Mouse (Mus musculus) urinary bladder, postnatal 25 days (tissue): ENCODE results near the gene D230025D16Rik.
"Not testable (repeated sequence)": the region's sequence is repeated elsewhere in the genome, so short reads cannot be mapped to it uniquely, and the experiment has no call there.

Experiments used
- DNase-seq: peaks from one replicate; pipeline ENCODE4 v3.0.0; 2022; ENCODE audit warnings: low spot score

D230025D16Rik gene

DNA sequence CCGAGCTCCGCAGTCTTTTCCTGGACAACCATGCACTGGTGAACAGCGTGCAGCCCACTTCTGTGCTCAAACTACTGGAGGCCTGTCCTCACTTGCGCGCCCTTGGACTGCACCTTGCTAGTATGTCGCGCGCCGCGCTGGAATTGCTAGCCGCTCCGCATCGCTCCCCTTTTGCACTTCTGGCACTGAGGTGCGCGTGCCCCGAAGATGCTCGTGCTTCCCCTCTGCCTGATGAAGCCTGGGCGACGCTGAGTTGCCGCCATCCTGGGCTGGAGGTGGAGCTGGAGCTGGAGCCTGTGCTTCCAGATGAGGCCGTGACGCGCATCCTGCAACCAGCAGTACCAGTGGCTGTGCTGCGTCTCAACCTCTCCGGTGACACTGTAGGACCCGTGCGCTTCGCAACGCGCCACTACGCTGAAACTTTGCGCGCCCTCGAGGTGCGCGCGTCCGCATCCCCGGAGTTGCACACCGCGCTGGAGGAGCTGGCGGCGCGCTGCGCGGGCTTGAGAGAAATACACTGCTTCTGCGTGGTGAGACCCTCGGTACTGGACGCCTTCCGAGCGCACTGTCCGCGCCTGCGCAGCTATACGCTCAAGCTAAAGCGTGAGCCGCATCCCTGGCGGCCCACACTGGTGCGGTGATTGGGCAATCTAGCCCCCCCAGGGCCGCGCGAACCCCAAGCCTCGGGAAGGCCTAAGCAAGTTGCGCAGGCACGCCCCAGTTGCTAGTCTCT lies 43.6 kb downstream of the D230025D16Rik start:
- no peak for DNase-seq

DNA sequence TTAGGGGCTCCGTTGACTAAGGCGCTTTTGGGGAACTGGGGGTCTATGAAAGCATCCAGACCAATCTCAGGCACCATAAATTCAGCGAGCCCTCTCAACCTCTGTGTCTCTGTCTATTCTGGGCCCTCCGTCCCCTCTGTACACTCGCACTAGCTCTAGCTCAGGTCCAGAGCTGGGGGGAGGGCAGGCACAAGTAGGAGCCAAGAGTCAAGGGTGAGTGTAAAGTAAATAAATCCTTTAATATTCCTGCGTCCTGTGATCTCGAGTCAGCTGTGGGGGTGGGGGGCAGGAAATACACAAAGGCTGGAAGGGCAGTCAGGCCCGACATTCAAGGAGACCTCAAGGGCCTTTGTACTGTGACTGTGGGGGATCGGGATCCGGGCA lies 44.1 kb downstream of the D230025D16Rik start:
- DNase-seq = no peak

DNA sequence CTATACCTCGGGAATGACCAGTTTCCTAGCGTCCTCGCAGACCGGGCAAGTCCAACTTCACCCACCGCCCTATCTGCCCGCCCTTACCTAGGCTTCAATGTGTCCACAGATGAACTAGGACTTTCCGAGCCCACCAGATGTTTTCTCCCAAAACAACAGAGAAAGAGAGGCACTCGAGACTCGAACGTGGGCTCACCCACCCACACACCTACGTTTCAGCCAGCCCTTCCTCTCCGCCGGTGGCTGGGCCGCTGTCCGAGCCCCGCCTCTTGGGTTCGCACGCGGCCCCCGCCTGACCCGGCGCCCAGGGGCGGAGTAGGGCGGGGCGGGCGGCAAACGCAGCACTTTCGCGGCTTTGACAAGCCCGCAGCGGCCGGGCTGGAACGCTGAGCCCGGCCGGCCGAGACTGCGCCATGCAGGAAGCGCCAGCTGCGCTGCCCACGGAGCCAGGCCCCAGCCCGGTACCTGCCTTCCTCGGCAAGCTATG lies 44.6 kb downstream of the D230025D16Rik start, which contains the start of gene Hsf4:
Gene Hsf4 (plus strand): TSS at position 341 of the 487 bp plus-strand sequence.
- DNase-seq = peak; percentile 61

DNA sequence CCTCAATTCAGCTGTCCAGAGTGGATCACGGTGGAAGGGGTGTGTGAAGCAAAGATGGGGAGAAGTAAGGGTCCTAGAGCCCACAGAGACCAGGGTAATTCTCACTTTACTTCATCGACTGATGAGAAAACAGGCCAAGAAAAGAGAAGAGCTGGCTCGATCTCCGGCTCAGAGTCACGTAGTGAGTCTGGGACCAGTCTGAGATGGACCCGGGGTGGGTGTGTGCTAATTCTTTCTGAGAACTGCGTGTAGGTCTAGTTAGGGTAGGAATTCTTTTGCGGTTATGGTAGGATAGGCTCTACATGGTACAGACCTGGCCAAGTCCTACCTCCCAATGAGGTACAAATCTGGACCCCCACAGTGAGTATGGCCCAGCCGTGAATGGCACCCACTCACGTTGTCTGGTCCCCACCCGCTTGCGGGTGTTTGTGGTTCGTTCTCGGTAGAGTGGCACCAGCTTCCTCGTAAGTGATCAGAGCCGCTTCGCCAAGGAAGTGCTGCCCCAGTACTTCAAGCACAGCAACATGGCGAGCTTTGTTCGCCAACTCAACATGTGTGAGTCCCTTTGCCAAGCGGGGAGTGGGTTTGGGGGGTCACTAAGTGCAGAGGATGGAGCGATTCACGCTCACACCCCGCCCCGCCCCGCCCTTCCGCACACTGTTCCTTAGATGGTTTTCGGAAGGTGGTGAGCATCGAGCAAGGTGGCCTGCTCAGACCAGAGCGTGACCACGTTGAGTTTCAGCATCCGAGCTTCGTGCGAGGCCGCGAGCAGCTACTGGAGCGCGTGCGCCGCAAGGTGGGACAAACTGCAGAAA lies 45.4 kb downstream of the D230025D16Rik start:
- DNase-seq = no peak

DNA sequence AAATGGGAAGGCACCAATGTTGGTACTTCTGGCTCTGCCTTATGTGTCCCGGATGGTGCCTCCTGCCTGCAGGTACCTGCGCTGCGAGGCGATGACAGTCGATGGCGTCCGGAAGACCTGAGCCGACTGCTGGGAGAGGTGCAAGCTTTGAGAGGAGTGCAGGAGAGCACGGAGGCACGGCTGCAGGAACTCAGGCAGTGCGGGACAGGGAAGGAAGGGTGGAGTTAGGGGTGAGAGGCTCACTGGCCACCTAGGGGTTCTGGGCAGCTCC lies 45.9 kb downstream of the D230025D16Rik start:
- no peak for DNase-seq

DNA sequence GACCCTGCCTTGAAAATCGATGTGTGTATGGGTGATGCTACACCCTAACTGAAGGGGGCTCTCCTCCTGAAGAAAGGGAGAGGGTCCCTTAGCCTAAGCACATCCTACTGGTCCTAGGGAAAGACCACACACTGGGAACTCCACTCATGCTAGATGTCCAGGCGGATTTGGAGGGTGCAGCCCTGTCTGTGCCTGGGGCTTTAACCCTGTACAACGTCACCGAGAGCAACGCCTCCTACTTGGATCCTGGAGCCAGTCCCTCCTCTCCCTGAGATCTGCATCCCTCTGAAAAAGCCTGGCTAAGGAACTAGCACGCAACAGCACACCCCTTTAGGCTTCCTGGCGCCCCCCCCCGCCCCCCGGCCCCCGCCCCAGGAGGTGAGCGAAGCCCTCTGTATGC lies 50.4 kb downstream of the D230025D16Rik start:
- DNase-seq = no peak

DNA sequence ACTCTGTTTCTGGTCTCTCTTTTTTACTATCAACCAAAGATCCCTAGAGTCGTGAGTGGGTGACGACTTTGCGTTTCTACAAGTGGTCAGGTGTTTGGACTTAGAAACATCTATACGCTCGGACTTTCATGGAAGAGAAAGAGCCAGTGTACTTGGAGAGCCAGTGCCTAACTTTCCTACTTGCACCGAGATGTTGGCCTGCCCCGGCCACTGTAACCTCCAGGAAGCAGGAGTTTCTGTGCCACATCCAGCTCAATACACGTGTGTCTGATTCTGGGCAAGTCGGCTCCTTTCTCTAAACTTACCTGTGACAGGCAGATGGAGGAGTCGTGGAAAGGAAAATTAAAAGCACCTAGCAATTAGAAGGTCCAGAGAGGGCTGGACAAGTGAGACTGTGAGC lies 50.9 kb downstream of the D230025D16Rik start, which contains the start of gene Nol3:
Gene Nol3 (plus strand): TSS at position 301 of the 400 bp plus-strand sequence.
- DNase-seq = no peak

DNA sequence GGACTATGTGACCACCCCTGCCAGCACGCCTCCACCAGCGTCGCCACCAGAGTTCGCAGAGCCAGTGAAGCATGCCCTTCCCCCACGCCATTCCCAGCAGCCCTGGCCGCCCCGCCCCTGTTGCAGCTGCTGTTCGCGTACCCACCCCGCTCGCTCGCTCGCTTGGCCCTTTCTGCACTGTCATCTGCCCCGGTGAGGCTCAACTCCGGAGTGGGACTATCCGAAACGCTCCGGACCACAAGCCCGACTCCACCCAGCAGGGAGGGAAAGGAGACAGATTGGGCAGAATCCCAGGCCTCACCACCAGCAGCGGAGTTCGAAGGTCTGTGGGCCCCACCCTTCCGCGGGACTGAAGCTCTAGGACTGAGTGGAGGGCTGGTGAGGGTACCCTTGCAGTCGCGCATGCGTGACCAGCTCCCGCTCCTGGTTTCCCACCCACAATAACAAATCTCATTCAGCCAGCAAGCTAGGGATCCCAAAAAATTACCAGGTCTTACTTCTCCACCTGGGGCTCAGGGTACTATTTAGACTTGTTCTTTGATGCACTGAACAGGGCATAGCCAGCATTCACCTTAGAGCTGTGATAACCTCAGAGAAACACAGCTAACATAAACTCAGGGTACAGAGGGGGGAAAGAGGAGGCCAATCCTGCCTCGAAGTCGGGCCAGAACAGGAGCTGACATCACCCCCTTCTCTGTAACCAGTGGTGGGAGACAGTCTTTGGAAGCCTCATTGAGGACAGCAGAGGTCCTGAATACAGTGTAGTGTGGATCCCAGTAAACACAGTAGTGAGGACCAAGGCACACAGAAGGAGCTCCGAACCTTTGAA lies 51.6 kb downstream of the D230025D16Rik start:
- DNase-seq = peak; percentile 40

DNA sequence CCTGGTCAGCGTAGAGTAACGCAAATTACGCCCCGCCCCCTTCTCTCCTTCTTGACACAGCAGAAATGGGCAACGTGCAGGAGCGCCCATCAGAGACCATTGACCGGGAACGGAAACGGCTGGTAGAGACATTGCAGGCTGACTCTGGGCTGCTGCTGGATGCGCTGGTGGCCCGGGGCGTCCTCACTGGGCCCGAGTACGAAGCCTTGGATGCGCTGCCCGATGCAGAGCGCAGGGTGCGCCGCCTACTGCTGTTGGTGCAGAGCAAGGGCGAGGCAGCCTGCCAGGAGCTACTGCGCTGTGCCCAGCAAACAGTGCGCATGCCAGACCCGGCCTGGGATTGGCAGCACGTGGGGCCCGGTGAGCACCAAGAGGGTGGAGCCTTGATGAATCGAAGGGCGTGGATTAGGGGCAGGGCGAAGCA lies 54.0 kb downstream of the D230025D16Rik start:
- DNase-seq = peak; percentile 68

DNA sequence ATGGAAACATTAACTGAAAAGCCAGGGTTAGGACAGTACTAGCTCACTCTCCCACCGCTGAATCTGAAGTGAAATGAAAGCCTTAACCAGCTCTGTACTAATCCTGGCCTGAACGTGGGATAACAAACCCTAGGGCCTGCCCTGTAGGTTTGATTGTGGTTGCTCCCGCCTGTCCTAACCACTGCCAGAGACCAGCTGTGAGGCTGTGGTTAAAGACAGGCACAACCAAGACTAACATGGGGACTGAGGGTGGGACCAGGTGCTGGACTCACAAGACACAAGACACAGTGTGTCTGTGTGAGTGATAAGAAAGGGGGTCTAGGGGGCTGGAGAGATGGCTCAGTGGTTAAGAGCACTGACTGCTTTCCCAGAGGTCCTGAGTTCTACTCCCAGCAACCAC lies 55.6 kb downstream of the D230025D16Rik start:
- no peak for DNase-seq

DNA sequence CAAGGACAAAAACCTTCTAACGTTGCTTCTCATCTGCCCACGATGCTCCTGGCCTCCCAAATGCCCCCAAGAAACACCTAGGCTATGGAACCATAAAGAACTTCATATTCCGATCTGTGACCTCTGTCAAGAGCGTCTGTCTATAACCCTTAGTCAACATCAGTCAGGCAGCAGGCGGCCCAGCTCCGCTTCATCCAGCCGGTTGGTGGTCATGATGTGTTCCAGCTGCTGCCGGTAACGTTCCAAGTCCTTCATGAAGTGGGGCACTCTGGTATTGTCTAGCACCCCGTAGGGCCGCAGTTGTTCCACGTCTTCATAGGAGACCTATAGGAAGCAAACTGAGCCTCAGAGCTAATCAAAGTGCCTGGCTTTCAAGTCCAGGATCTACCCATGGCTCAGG lies 56.9 kb downstream of the D230025D16Rik start:
- no peak for DNase-seq

DNA sequence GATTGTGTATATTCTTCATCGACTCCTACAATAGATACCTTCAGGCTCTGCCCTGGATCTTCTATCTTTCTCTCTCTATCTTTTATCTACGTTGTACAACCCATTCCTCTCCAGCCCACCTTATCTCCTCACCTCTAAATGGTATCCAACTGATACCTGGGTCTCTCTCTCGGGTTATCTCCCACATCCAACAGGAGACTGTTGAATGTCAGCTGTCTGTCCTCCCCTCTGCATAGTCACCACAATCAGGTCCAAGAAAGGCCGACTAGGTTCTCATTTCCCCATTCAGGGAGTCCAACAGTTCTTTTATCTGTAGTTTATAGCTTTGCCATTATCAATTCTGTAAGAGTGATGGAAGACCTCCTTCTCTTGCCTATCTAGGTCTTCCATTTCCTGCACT lies 57.3 kb downstream of the D230025D16Rik start:
- DNase-seq = no peak

DNA sequence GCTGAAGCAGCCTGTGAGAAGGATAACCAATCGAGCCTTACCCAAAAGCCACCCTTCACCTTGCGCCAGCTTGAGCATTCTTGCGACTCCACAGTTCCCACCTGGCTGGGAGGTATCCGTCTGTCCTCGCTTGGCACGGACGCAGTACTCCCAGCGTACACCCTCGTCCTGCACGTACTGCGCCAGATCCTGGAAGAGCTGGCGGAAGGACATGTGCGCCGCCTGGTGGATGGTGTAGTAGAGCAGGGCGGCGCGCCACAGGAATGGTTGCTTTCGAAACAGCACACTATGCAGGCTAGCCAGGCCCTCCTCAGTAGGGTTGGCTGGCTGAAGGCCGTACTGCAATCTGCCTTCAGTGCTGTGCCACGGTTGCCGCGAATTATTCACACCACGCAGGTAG lies 58.1 kb downstream of the D230025D16Rik start:
- peak; percentile 59 for DNase-seq

DNA sequence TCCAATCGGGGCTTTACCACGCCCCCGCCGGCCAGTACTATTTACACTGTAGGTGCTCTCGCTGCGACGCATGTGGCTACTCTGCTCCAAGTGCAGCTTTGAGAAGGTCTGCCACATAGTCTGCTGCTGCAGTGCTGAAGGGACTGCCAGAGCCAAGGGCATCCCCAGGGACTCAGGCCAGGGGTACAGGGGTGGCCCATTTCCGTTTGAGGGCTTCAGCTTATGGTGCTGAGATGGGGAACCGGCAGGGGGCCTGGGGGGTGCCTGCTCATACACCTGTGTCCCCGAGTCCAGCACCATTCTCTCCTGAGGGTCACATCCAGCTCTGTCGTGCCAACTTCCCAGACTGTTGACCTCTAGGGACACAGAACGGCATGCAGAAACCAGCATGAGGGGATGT lies 60.6 kb downstream of the D230025D16Rik start:
- no peak for DNase-seq

DNA sequence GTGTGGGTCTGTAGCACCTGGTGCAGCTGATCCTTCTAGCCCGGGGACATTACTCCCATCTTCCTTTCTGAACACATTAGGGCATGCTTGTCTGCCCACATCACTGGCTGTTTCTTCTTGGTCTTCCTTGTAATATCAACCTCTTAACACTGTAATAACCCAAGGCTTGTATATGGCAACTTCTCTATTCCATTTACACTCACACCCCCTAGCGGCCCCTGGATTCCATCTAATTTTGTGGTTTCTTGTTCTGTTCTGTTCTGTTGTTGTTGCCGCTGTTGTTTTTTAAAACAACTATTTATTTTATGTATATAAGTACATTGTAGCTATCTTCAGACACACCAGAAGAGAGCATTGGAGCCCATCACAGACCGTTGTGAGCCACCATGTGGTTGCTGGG lies 62.0 kb downstream of the D230025D16Rik start:
- no peak for DNase-seq

DNA sequence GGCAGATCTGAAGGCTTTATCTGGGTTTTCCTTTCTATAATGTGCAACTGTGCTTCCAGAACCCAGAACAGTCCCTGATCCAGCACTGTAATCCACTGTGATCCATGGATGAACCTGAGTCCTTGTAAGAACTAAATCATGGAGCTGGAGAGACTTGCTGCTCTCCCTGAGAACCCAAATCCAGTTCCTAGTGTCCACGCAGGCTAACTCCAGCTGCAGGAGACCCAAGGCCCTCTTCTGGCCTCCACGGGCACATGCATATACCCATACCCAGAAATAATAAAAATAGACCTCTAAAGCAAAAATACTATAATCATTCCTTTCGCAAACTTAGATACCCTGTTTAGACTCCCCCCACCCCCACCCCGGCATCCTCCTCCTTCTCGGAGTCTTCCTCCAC lies 63.3 kb downstream of the D230025D16Rik start:
- no peak for DNase-seq

DNA sequence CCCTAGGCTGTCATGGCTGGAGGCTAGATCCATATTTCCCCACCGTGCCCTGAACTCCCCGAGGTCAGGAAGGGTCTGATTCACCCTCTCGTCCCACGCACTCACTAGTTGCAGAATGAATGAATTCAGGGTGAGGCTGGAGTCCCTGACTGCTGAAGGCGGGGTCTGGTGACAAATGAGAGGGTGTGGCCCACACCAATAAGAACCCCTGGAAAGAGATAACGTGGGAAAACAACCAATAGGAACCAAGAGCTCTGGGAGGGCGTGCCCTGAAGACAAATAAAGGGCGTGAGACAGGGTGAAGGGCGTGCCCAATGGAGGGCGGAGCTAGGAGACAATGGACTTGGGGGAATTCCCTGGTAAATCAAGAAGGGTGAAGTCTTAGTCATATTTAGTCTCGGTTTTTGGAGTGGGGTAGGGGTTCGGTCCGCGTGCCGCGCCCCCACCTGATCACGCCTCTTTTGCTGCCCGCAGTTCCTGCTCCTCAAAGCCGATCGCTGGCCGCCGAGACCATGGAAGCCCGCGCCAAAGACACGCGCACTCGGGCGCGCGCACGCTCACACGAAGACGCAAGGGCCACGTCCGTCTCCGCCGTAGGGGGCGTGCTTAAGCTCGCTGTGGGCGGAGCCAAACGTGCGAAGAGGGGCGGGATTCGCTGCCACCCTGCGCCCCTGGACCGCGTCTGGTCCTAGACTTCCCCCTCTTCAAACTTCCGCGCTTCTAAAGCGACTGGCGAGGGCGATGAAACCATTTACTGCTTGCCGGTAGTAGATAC lies 64.2 kb downstream of the D230025D16Rik start:
- DNase-seq = peak; percentile 91

DNA sequence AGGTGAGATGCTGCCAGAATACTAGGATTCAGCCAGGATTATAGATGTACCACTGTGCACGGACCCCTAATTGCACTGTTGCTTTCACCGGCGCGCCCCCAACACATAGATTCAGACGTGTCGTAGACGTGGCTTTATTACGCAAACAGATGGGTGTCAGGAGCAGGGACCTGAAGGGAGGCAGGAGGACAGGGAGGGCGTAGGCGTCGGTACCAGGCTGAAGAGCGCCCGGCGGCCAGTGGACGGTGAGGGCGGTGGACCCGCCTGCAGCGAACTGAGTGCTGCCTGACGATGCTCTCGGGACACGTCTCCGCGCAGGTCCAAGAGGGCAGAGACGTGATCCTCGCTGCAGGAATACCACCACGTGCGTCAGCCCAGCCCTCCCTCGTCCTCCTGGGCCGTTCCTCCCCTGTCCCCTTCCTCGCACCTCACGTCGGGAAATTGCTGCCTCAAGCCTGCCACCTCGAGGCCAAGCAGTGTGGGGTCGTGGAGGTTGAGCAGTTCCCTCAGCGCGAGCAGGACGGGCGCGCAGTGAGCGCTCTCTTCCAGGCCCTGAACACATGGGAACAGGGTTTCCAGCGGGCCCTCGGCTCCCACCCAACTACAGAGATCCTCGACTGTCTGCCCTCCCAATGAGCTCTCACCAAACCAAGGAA lies 65.0 kb downstream of the D230025D16Rik start, which contains the start of gene 4931428F04Rik:
Gene 4931428F04Rik (minus strand): TSS at position 60 of the 656 bp plus-strand sequence.
- DNase-seq = peak; percentile 26

DNA sequence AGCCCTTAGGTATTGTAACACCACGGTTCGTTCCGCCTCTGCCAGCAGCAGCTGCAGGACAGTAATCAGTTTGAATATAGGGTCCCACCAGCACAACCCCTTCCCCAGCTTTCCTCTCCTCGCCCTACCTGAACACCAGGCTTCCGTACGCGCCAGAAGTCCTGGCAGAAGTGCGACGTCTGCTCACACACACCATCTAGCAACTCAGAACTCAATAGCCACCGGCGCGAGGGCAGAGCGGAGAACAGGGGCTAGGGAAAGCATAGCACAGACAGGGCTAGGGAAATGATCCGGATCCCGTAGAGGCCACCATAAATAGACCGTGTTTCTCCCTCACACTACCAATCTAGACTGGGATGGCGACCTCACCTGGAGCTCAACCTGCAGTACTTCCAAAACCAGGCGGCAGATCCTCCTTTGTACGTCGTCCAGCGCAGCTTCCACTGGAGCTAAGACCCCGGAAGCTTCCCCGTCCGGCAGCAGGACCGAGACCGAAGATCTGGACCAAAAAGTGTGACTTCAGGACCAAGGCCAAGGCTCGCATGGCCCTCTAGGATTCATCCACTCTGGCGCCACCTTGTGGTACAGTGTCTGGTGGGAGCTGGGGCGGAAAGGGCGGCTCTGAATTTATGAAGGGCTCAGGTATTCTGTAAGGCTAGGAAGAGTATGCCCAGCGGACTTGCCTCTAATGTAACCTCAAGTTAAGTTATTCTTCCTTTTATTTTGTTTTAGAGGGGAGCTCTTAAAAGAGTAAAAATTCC lies 65.8 kb downstream of the D230025D16Rik start:
- peak; percentile 97 for DNase-seq

DNA sequence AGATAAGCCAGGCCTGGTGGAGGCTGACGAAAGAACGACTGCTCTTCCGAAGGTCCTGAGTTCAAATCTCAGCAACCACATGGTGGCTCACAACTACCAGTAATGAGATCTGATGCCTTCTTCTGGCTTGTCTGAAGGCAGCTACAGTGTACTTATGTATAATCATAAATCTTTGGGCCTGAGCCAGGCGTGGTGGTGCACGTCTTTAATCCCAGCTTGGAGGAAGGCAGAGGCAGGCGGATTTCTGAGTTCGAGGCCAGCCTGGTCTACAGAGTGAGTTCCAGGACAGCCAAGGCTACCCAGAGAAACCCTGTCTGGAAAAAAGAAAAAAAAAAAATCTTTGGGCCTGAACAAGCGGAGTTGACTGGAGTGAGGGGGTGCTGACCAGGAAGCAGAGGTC lies 66.4 kb downstream of the D230025D16Rik start:
- DNase-seq = not testable (repeated sequence)
